Mouse (Mus musculus) liver, postnatal 0 days (tissue): ENCODE data around the gene Mettl24. TPM values are rescaled to one million over a fixed set of nuclear protein-coding genes. Genes with fewer than 3 reads are reported as not detected.
A peak's percentile ranks its signal among the peaks of the same experiment; 100 is the strongest.

Experiments
- ATAC-seq: fragments of 200-750 bp; cut with Nextera tagmentation; 2 replicates; pipeline ENCODE4 v1.8.0; 2017; ENCODE audit warnings: mild to moderate bottlenecking, moderate library complexity
- DNase-seq: peaks from one replicate; pipeline ENCODE4 v3.0.0-alpha.2; 2016
- H3K27ac ChIP-seq: fragments of 300-500 bp; sonication (generic); 2 replicates; pipeline ENCODE4 v1.5.1; 2014; ENCODE audit warnings: antibody characterized with exemption, moderate library complexity, mild to moderate bottlenecking, low read depth
- H3K27me3 ChIP-seq: fragments of 300-500 bp; sonication (generic); 2 replicates; pipeline ENCODE4 v1.6.1; 2014; ENCODE audit warnings: low read length, control low read depth, mixed read lengths; ENCODE audit not compliant: insufficient read depth
- H3K36me3 ChIP-seq: fragments of 300-500 bp; sonication (generic); replicated peaks from 2 replicates; pipeline ENCODE4 v1.6.1; 2014; ENCODE audit warnings: mild to moderate bottlenecking, control low read depth, low read length, moderate library complexity, mixed read lengths; ENCODE audit not compliant: insufficient read depth
- H3K4me1 ChIP-seq: fragments of 300-500 bp; sonication (generic); 2 replicates; pipeline ENCODE4 v1.6.1; 2014; ENCODE audit warnings: antibody characterized with exemption, mild to moderate bottlenecking, control low read depth; ENCODE audit not compliant: insufficient read depth
- H3K4me2 ChIP-seq: fragments of 300-500 bp; sonication (generic); 2 replicates; pipeline ENCODE4 v1.6.1; 2014; ENCODE audit warnings: low read depth, mild to moderate bottlenecking, low read length, moderate library complexity, mixed read lengths
- H3K4me3 ChIP-seq: fragments of 300-500 bp; sonication (generic); 2 replicates; pipeline ENCODE4 v1.5.1; 2014; ENCODE audit warnings: low read depth, low read length
- H3K9ac ChIP-seq: fragments of 300-500 bp; sonication (generic); replicated peaks from 2 replicates; pipeline ENCODE4 v1.6.1; 2014; ENCODE audit warnings: mild to moderate bottlenecking, moderate library complexity
- H3K9me3 ChIP-seq: fragments of 300-500 bp; sonication (generic); 2 replicates; pipeline ENCODE4 v1.6.1; 2016; ENCODE audit warnings: mild to moderate bottlenecking, control low read depth, low read length, mixed read lengths
- CTCF ChIP-seq: sonication (generic); IDR thresholded peaks from 2 replicates; pipeline ENCODE4 v1.5.1; 2016; ENCODE audit warnings: antibody characterized with exemption, low read depth
- EP300 ChIP-seq: IDR thresholded peaks from 2 replicates; pipeline ENCODE4 v1.6.1; 2016; ENCODE audit warnings: antibody characterized with exemption, low read depth, mild to moderate bottlenecking
- WGBS: fragments of 180-500 bp; shearing (Covaris S2); extraction: QIAGEN DNeasy Blood & Tissue Kit; methylation state at CpG from one replicate; pipeline ENCODE4 v1.1.7; 2014; ENCODE audit not compliant: insufficient replicate concordance; 5-methylcytosine and 5-hydroxymethylcytosine counted together
- polyA plus RNA-seq: library from polyadenylated mRNA; unstranded; fragments of >200 nt; fragmentation: Nextera tagmentation; extraction: Ambion mirVana; gene quantifications from 2 replicates; pipeline ENCODE4 v1.2.1, GENCODE M21; 2015

Mettl24 gene
- polyA plus RNA-seq, 1 experiment from 2014 or later: 0.45 TPM

GRCm38 (mm10) chr10:40688266-40688665 lies 5.2 kb downstream of the Mettl24 start:
- no peak overlapping the region for H3K4me3 ChIP-seq
- no peaks in the 10 kb centered on the region for H3K36me3 ChIP-seq
- 76% methylated on average over 6 of the region's 6 CpGs for WGBS
- ATAC-seq (no peak), DNase-seq (no peak)
- no peak overlapping the region for H3K4me2 ChIP-seq
- peaks cover 17% of the 10 kb centered on the region for H3K27me3 ChIP-seq
- H3K9ac ChIP-seq: no peak overlapping the region
- H3K27ac ChIP-seq: no peak overlapping the region
- no peaks in the 10 kb centered on the region for H3K9me3 ChIP-seq
- no peak for TF ChIP-seq CTCF
- no peak for TF ChIP-seq EP300
- peaks cover 2% of the 10 kb centered on the region for H3K4me1 ChIP-seq

- no peak for ATAC-seq
- H3K4me3 ChIP-seq: no peak overlapping the region
- no peak overlapping the region for H3K27ac ChIP-seq
- H3K4me2 ChIP-seq: no peak overlapping the region
- H3K27me3 ChIP-seq: peaks cover 12% of the 10 kb centered on the region; the same call in 1 of the 2 replicates
- no peak overlapping the region for H3K9ac ChIP-seq
- no peak for DNase-seq
- TF ChIP-seq EP300 (no peak), CTCF (no peak)
- no peaks in the 10 kb centered on the region for H3K4me1 ChIP-seq
- H3K9me3 ChIP-seq: no peaks in the 10 kb centered on the region
- 48% methylated on average over 1 of the region's 1 CpGs for WGBS
- no peaks in the 10 kb centered on the region for H3K36me3 ChIP-seq
Measured at GRCm38 (mm10) chr10:40688873-40689272, 5.8 kb downstream of the Mettl24 start.

GRCm38 (mm10) chr10:40698652-40699051 lies 15.6 kb downstream of the Mettl24 start:
- no peaks in the 10 kb centered on the region for H3K9me3 ChIP-seq
- H3K4me3 ChIP-seq: no peak overlapping the region
- H3K9ac ChIP-seq: no peak overlapping the region
- no peak overlapping the region for H3K4me2 ChIP-seq
- H3K4me1 ChIP-seq: no peaks in the 10 kb centered on the region
- 54% methylated on average over 4 of the region's 4 CpGs for WGBS
- no peaks in the 10 kb centered on the region for H3K36me3 ChIP-seq
- TF ChIP-seq CTCF: no peak
- no peak for TF ChIP-seq EP300
- no peaks in the 10 kb centered on the region for H3K27me3 ChIP-seq
- ATAC-seq: no peak
- DNase-seq: no peak
- H3K27ac ChIP-seq: no peak overlapping the region

GRCm38 (mm10) chr10:40711127-40711526 lies 28.0 kb downstream of the Mettl24 start:
- ATAC-seq (no peak), DNase-seq (no peak)
- no peaks in the 10 kb centered on the region for H3K36me3 ChIP-seq
- H3K9me3 ChIP-seq: no peaks in the 10 kb centered on the region
- no peaks in the 10 kb centered on the region for H3K27me3 ChIP-seq
- no peak overlapping the region for H3K9ac ChIP-seq
- no peak overlapping the region for H3K4me2 ChIP-seq
- no peaks in the 10 kb centered on the region for H3K4me1 ChIP-seq
- TF ChIP-seq EP300 (no peak), CTCF (no peak)
- 78% methylated on average over 7 of the region's 7 CpGs for WGBS
- H3K4me3 ChIP-seq: no peak overlapping the region
- no peak overlapping the region for H3K27ac ChIP-seq

- Histone ChIP-seq H3K9ac (no peak overlapping the region), H3K9me3 (no peaks in the 10 kb centered on the region), H3K27me3 (no peaks in the 10 kb centered on the region), H3K27ac (no peak overlapping the region), H3K4me3 (no peak overlapping the region), H3K4me2 (no peak overlapping the region), H3K36me3 (no peaks in the 10 kb centered on the region), H3K4me1 (no peaks in the 10 kb centered on the region)
- 45% methylated on average over 9 of the region's 9 CpGs for WGBS
- TF ChIP-seq EP300 (no peak), CTCF (no peak)
- 0 out of 2 replicates have a peak, but pooled peaks have one; percentile 38 for ATAC-seq
- DNase-seq: peak; percentile 18
Measured at GRCm38 (mm10) chr10:40713018-40713608, 30.0 kb downstream of the Mettl24 start.

GRCm38 (mm10) chr10:40713829-40714228 lies 30.7 kb downstream of the Mettl24 start:
- Histone ChIP-seq H3K27me3 (no peaks in the 10 kb centered on the region), H3K9me3 (no peaks in the 10 kb centered on the region), H3K36me3 (no peaks in the 10 kb centered on the region), H3K27ac (no peak overlapping the region), H3K9ac (no peak overlapping the region), H3K4me3 (no peak overlapping the region), H3K4me2 (no peak overlapping the region), H3K4me1 (no peaks in the 10 kb centered on the region)
- WGBS: 74% methylated on average over 9 of the region's 9 CpGs
- ATAC-seq (no peak), DNase-seq (peak; percentile 4)
- TF ChIP-seq CTCF (no peak), EP300 (no peak)

GRCm38 (mm10) chr10:40715151-40715550 lies 32.1 kb downstream of the Mettl24 start:
- no peak overlapping the region for H3K27ac ChIP-seq
- H3K4me2 ChIP-seq: no peak overlapping the region
- WGBS: 69% methylated on average over 4 of the region's 4 CpGs
- H3K36me3 ChIP-seq: no peaks in the 10 kb centered on the region
- H3K9ac ChIP-seq: no peak overlapping the region
- no peaks in the 10 kb centered on the region for H3K27me3 ChIP-seq
- no peaks in the 10 kb centered on the region for H3K4me1 ChIP-seq
- ATAC-seq (no peak), DNase-seq (peak; percentile 5)
- no peaks in the 10 kb centered on the region for H3K9me3 ChIP-seq
- TF ChIP-seq CTCF: no peak
- TF ChIP-seq EP300: no peak
- H3K4me3 ChIP-seq: no peak overlapping the region
